Mouse (Mus musculus) MEL (cell line): ENCODE measurements at regions not wholly inside any gene's neighbourhood (a gene's known extent, or its start where the extent isn't known, plus 50 kb on each side); places are given as distances from the start of the nearest gene placed in this dataset.

ENCODE experiments used
- DNase-seq: peaks from one replicate; pipeline ENCODE4 v3.0.0; 2011; ENCODE audit warnings: low read depth, low spot score
- H3K27ac ChIP-seq: 2 replicates; pipeline ENCODE4 v1.5.1; 2012; ENCODE audit warnings: low read depth, mild to moderate bottlenecking, control low read depth, low read length, moderate library complexity; ENCODE audit not compliant: control insufficient read depth
- H3K27me3 ChIP-seq, 2 experiments: fragments of 150-350 bp in 1 of 2; sonication (generic) in 1 of 2; 2 replicates each; pipeline ENCODE4 v1.6.1; 2012; ENCODE audit warnings: low read length in 2 of 2, mild to moderate bottlenecking in 2 of 2, improper control_type of control experiment in 1 of 2, moderate library complexity in 1 of 2; ENCODE audit not compliant: insufficient read depth in 2 of 2, control insufficient read depth in 1 of 2
- H3K36me3 ChIP-seq, 2 experiments: 2 replicates each; pipeline ENCODE4 v1.6.1; 2012 to 2014; ENCODE audit warnings: low read length in 2 of 2, improper control_type of control experiment in 1 of 2, inconsistent platforms in 1 of 2, mild to moderate bottlenecking in 1 of 2; ENCODE audit not compliant: insufficient read depth in 2 of 2, control insufficient read depth in 1 of 2
- H3K4me1 ChIP-seq, 2 experiments: fragments of 150-350 bp in 1 of 2; sonication (generic) in 1 of 2; 2 replicates each; pipeline ENCODE4 v1.6.1; 2012; ENCODE audit warnings: low read length in 2 of 2, improper control_type of control experiment in 1 of 2, mild to moderate bottlenecking in 1 of 2; ENCODE audit not compliant: insufficient read depth in 2 of 2, control insufficient read depth in 1 of 2
- H3K4me3 ChIP-seq, 2 experiments: fragments of 150-350 bp in 1 of 2; sonication (generic) in 1 of 2; 2 replicates each; pipeline ENCODE4 v1.5.1; 2012; ENCODE audit warnings: low read depth in 2 of 2, low read length in 2 of 2, mild to moderate bottlenecking in 2 of 2, moderate library complexity in 2 of 2, control low read depth in 1 of 2, improper control_type of control experiment in 1 of 2; ENCODE audit not compliant: control insufficient read depth in 1 of 2, insufficient read depth in 1 of 2
- H3K79me2 ChIP-seq: 2 replicates; pipeline ENCODE4 v1.6.1; 2012; ENCODE audit warnings: mild to moderate bottlenecking, low read length, moderate library complexity; ENCODE audit not compliant: control insufficient read depth, poor library complexity, insufficient read depth
- H3K9ac ChIP-seq: 2 replicates; pipeline ENCODE4 v1.6.1; 2012; ENCODE audit warnings: low read depth, mild to moderate bottlenecking, control low read depth, low read length, moderate library complexity; ENCODE audit not compliant: control insufficient read depth, poor library complexity, severe bottlenecking
- H3K9me3 ChIP-seq: fragments of 150-350 bp; sonication (generic); replicated peaks from 2 replicates; pipeline ENCODE4 v1.6.1; 2012; ENCODE audit warnings: mild to moderate bottlenecking, low read length, improper control_type of control experiment, moderate library complexity; ENCODE audit not compliant: insufficient read depth
- BHLHE40 ChIP-seq: IDR thresholded peaks from 2 replicates; pipeline ENCODE4 v1.6.1; 2012; ENCODE audit warnings: low read depth, mild to moderate bottlenecking, inconsistent platforms, low read length, improper control_type of control experiment, borderline replicate concordance
- CHD1 ChIP-seq: IDR thresholded peaks from 2 replicates; pipeline ENCODE4 v1.6.1; 2012; ENCODE audit warnings: low read depth, mild to moderate bottlenecking, inconsistent platforms, low read length, improper control_type of control experiment
- CHD2 ChIP-seq: IDR thresholded peaks from 2 replicates; pipeline ENCODE4 v1.6.1; 2011; ENCODE audit warnings: low read length, improper control_type of control experiment
- CTCF ChIP-seq, 3 experiments: IDR thresholded peaks in 2 of 3; conservative IDR thresholded peaks in 1 of 3; 2 replicates each; pipeline ENCODE4 v1.5.1; 2011 to 2012; ENCODE audit warnings: low read length in 3 of 3, low read depth in 2 of 3, mild to moderate bottlenecking in 2 of 3, improper control_type of control experiment in 1 of 3, inconsistent platforms in 1 of 3, mixed read lengths in 1 of 3, moderate library complexity in 1 of 3; ENCODE audit not compliant: control insufficient read depth in 1 of 3, insufficient read depth in 1 of 3, poor library complexity in 1 of 3, severe bottlenecking in 1 of 3
- ETS1 ChIP-seq: IDR thresholded peaks from 2 replicates; pipeline ENCODE4 v1.6.1; 2012; ENCODE audit warnings: low read depth, mild to moderate bottlenecking, inconsistent platforms, low read length, improper control_type of control experiment, moderate library complexity
- HCFC1 ChIP-seq: IDR thresholded peaks from 2 replicates; pipeline ENCODE4 v1.6.1; 2012; ENCODE audit warnings: low read depth, mild to moderate bottlenecking, inconsistent platforms, low read length, improper control_type of control experiment, moderate library complexity
- JUND ChIP-seq: IDR thresholded peaks from 2 replicates; pipeline ENCODE4 v1.6.1; 2011; ENCODE audit warnings: low read depth, mild to moderate bottlenecking, improper control_type of control experiment, low read length
- MAX ChIP-seq: IDR thresholded peaks from 2 replicates; pipeline ENCODE4 v1.6.1; 2011; ENCODE audit warnings: low read length, improper control_type of control experiment
- MAZ ChIP-seq: IDR thresholded peaks from 2 replicates; pipeline ENCODE4 v1.6.1; 2012; ENCODE audit warnings: low read depth, mild to moderate bottlenecking, inconsistent platforms, low read length, improper control_type of control experiment
- MEF2A ChIP-seq: IDR thresholded peaks from 2 replicates; pipeline ENCODE4 v1.6.1; 2014; ENCODE audit warnings: low read depth, mild to moderate bottlenecking, inconsistent platforms, low read length, improper control_type of control experiment; ENCODE audit not compliant: poor library complexity, insufficient replicate concordance, severe bottlenecking; ENCODE audit errors: extremely low read depth
- MYB ChIP-seq: IDR thresholded peaks from 2 replicates; pipeline ENCODE4 v1.6.1; 2011; ENCODE audit warnings: mild to moderate bottlenecking, low read depth, low read length, improper control_type of control experiment
- POLR2A ChIP-seq, 2 experiments: IDR thresholded peaks; 2 replicates each; pipeline ENCODE4 v1.6.1; 2011 to 2012; ENCODE audit warnings: low read length in 2 of 2, mild to moderate bottlenecking in 2 of 2, control low read depth in 1 of 2, improper control_type of control experiment in 1 of 2, low read depth in 1 of 2, moderate library complexity in 1 of 2; ENCODE audit not compliant: control insufficient read depth in 1 of 2, insufficient read depth in 1 of 2, poor library complexity in 1 of 2
- POLR2AphosphoS2 ChIP-seq: IDR thresholded peaks from 2 replicates; pipeline ENCODE4 v1.6.1; 2011; ENCODE audit warnings: low read length, improper control_type of control experiment
- POLR2AphosphoS5 ChIP-seq: IDR thresholded peaks from 2 replicates; pipeline ENCODE4 v1.6.1; 2012; ENCODE audit warnings: low read depth, borderline replicate concordance, mild to moderate bottlenecking, inconsistent platforms, low read length, moderate library complexity, mixed read lengths
- RAD21 ChIP-seq: IDR thresholded peaks from 2 replicates; pipeline ENCODE4 v1.6.1; 2011; ENCODE audit warnings: mild to moderate bottlenecking, low read depth, low read length, improper control_type of control experiment
- SIN3A ChIP-seq: IDR thresholded peaks from 2 replicates; pipeline ENCODE4 v1.6.1; 2012; ENCODE audit warnings: low read length, improper control_type of control experiment, inconsistent platforms
- SMC3 ChIP-seq: IDR thresholded peaks from 2 replicates; pipeline ENCODE4 v1.6.1; 2011; ENCODE audit warnings: low read depth, low read length, improper control_type of control experiment
- TBP ChIP-seq: IDR thresholded peaks from 2 replicates; pipeline ENCODE4 v1.8.0; 2011; ENCODE audit warnings: low read depth, low read length, improper control_type of control experiment
- TCF12 ChIP-seq: IDR thresholded peaks from 2 replicates; pipeline ENCODE4 v1.6.1; 2014; ENCODE audit warnings: low read depth, mild to moderate bottlenecking, inconsistent platforms, low read length, improper control_type of control experiment, moderate library complexity
- UBTF ChIP-seq: IDR thresholded peaks from 2 replicates; pipeline ENCODE4 v1.6.1; 2012; ENCODE audit warnings: low read depth, mild to moderate bottlenecking, inconsistent platforms, low read length, improper control_type of control experiment, moderate library complexity, borderline replicate concordance; ENCODE audit not compliant: insufficient read depth
- ZC3H11A ChIP-seq: IDR thresholded peaks from 2 replicates; pipeline ENCODE4 v1.6.1; 2012; ENCODE audit warnings: low read depth, mild to moderate bottlenecking, inconsistent platforms, low read length, improper control_type of control experiment
- ZKSCAN1 ChIP-seq: IDR thresholded peaks from 2 replicates; pipeline ENCODE4 v1.6.1; 2012; ENCODE audit warnings: low read depth, mild to moderate bottlenecking, inconsistent platforms, low read length, improper control_type of control experiment, moderate library complexity
- ZNF384 ChIP-seq: IDR thresholded peaks from 2 replicates; pipeline ENCODE4 v1.6.1; 2012; ENCODE audit warnings: low read depth, mild to moderate bottlenecking, inconsistent platforms, low read length, improper control_type of control experiment

GRCm38 (mm10) chr9:82518993-82519392 lies 310.3 kb upstream of the Irak1bp1 start:
- Histone ChIP-seq H3K27me3 (no peaks in the 10 kb centered on the region), H3K9ac (no peak overlapping the region), H3K79me2 (no peaks in the 10 kb centered on the region), H3K4me1 (no peaks in the 10 kb centered on the region), H3K9me3 (no peaks in the 10 kb centered on the region), H3K27ac (no peak overlapping the region), H3K36me3 (no peaks in the 10 kb centered on the region), H3K4me3 (no peak overlapping the region)
- no peak for DNase-seq
- TF ChIP-seq ZC3H11A (no peak), POLR2AphosphoS2 (no peak), MAX (no peak), ETS1 (no peak), TCF12 (no peak), MYB (no peak), ZKSCAN1 (no peak), CHD1 (no peak), SIN3A (no peak), UBTF (no peak), BHLHE40 (no peak), POLR2AphosphoS5 (no peak), POLR2A (IDR thresholded peaks at IDR 0.05; ENCODE audit: control insufficient read depth in 1 of 2, insufficient read depth in 1 of 2, low read depth in 1 of 2, low read length in 2 of 2, poor library complexity in 1 of 2) (no peak), MAZ (no peak), CHD2 (no peak), RAD21 (no peak), TBP (no peak), MEF2A (no peak)

- DNase-seq = no peak
- Histone ChIP-seq H3K79me2 (no peaks in the 10 kb centered on the region), H3K36me3 (no peaks in the 10 kb centered on the region), H3K9ac (no peak overlapping the region), H3K27ac (no peak overlapping the region), H3K27me3 (no peaks in the 10 kb centered on the region), H3K4me1 (no peaks in the 10 kb centered on the region)
- no peak for TF ChIP-seq CTCF (IDR thresholded peaks at IDR 0.05 in 2 of 3, conservative IDR thresholded peaks at IDR 0.05 in 1 of 3; ENCODE audit: control insufficient read depth in 1 of 3, insufficient read depth in 1 of 3, low read depth in 2 of 3, low read length in 3 of 3, poor library complexity in 1 of 3, severe bottlenecking in 1 of 3)
- TF ChIP-seq SMC3 = no peak
- TF ChIP-seq JUND = no peak
- TF ChIP-seq BHLHE40 = no peak
- no peak for TF ChIP-seq ETS1
- TF ChIP-seq HCFC1 = no peak
- TF ChIP-seq ZNF384 = no peak
- no peak for TF ChIP-seq UBTF
- TF ChIP-seq, all 39 proteins: peak for 0
- H3K9me3 ChIP-seq = no peaks in the 10 kb centered on the region
- no peak overlapping the region for H3K4me3 ChIP-seq
Measured at GRCm38 (mm10) chr9:82527867-82528385, 301.4 kb upstream of the Irak1bp1 start.
